Mouse (Mus musculus) MEL (cell line): ENCODE data around the gene Gm10722. TPM values are rescaled to one million over a fixed set of nuclear protein-coding genes. Genes with fewer than 3 reads are reported as not detected.
"Not testable (repeated sequence)": the region's sequence is repeated elsewhere in the genome, so short reads cannot be mapped to it uniquely, and the experiment has no call there.

Experiments
- DNase-seq: peaks from one replicate; pipeline ENCODE4 v3.0.0; 2011; ENCODE audit warnings: low read depth, low spot score
- H3K27ac ChIP-seq: 2 replicates; pipeline ENCODE4 v1.5.1; 2012; ENCODE audit warnings: low read depth, mild to moderate bottlenecking, control low read depth, low read length, moderate library complexity; ENCODE audit not compliant: control insufficient read depth
- H3K27me3 ChIP-seq, 2 experiments: fragments of 150-350 bp in 1 of 2; sonication (generic) in 1 of 2; 2 replicates each; pipeline ENCODE4 v1.6.1; 2012; ENCODE audit warnings: low read length in 2 of 2, mild to moderate bottlenecking in 2 of 2, improper control_type of control experiment in 1 of 2, moderate library complexity in 1 of 2; ENCODE audit not compliant: insufficient read depth in 2 of 2, control insufficient read depth in 1 of 2
- H3K36me3 ChIP-seq, 2 experiments: 2 replicates each; pipeline ENCODE4 v1.6.1; 2012 to 2014; ENCODE audit warnings: low read length in 2 of 2, improper control_type of control experiment in 1 of 2, inconsistent platforms in 1 of 2, mild to moderate bottlenecking in 1 of 2; ENCODE audit not compliant: insufficient read depth in 2 of 2, control insufficient read depth in 1 of 2
- H3K4me1 ChIP-seq, 2 experiments: fragments of 150-350 bp in 1 of 2; sonication (generic) in 1 of 2; 2 replicates each; pipeline ENCODE4 v1.6.1; 2012; ENCODE audit warnings: low read length in 2 of 2, improper control_type of control experiment in 1 of 2, mild to moderate bottlenecking in 1 of 2; ENCODE audit not compliant: insufficient read depth in 2 of 2, control insufficient read depth in 1 of 2
- H3K4me3 ChIP-seq, 2 experiments: fragments of 150-350 bp in 1 of 2; sonication (generic) in 1 of 2; 2 replicates each; pipeline ENCODE4 v1.5.1; 2012; ENCODE audit warnings: low read depth in 2 of 2, low read length in 2 of 2, mild to moderate bottlenecking in 2 of 2, moderate library complexity in 2 of 2, control low read depth in 1 of 2, improper control_type of control experiment in 1 of 2; ENCODE audit not compliant: control insufficient read depth in 1 of 2, insufficient read depth in 1 of 2
- H3K79me2 ChIP-seq: 2 replicates; pipeline ENCODE4 v1.6.1; 2012; ENCODE audit warnings: mild to moderate bottlenecking, low read length, moderate library complexity; ENCODE audit not compliant: control insufficient read depth, poor library complexity, insufficient read depth
- H3K9ac ChIP-seq: 2 replicates; pipeline ENCODE4 v1.6.1; 2012; ENCODE audit warnings: low read depth, mild to moderate bottlenecking, control low read depth, low read length, moderate library complexity; ENCODE audit not compliant: control insufficient read depth, poor library complexity, severe bottlenecking
- H3K9me3 ChIP-seq: fragments of 150-350 bp; sonication (generic); replicated peaks from 2 replicates; pipeline ENCODE4 v1.6.1; 2012; ENCODE audit warnings: mild to moderate bottlenecking, low read length, improper control_type of control experiment, moderate library complexity; ENCODE audit not compliant: insufficient read depth
- polyA plus RNA-seq, 2 experiments: library from polyadenylated mRNA; stranded (reverse) in 1 of 2; unstranded in 1 of 2; fragments of >175 nt in 1 of 2; fragments of >200 nt in 1 of 2; gene quantifications; 2 replicates each; pipeline versions ENCODE4 v1.2.1 to v1.2.4; 2012; ENCODE audit warnings: low replicate concordance in 2 of 2, low read depth in 1 of 2; ENCODE audit not compliant: insufficient read length in 2 of 2, insufficient read depth in 1 of 2, missing spikeins in 1 of 2
- total RNA-seq: library from RNA; depleted of rRNA; stranded (reverse); fragments of 300-350 nt; gene quantifications from 2 replicates; pipeline ENCODE4 v1.2.3, GENCODE M21; 2012

The Gm10722 gene
- total and polyA plus RNA-seq, 3 experiments: not detected

DNA sequence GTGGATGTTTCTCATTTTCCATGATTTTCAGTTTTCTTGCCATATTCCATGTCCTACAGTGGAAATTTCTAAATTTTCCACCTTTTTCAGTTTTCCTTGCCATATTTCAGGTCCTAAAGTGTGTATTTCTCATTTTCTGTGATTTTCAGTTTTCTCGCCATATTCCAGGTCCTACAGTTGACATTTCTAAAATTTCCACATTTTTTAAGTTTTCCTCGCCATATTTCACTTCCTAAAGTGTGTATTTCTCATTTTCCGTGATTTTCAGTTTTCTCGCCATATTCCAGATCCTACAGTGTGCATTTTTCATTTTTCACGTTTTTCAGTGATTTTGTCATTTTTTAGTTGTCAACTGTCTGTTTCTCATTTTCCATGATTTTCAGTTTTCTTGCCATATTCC is 8.6 kb downstream of the Gm10722 start:
- not testable (repeated sequence) for H3K36me3 ChIP-seq, H3K9ac ChIP-seq, H3K9me3 ChIP-seq

DNA sequence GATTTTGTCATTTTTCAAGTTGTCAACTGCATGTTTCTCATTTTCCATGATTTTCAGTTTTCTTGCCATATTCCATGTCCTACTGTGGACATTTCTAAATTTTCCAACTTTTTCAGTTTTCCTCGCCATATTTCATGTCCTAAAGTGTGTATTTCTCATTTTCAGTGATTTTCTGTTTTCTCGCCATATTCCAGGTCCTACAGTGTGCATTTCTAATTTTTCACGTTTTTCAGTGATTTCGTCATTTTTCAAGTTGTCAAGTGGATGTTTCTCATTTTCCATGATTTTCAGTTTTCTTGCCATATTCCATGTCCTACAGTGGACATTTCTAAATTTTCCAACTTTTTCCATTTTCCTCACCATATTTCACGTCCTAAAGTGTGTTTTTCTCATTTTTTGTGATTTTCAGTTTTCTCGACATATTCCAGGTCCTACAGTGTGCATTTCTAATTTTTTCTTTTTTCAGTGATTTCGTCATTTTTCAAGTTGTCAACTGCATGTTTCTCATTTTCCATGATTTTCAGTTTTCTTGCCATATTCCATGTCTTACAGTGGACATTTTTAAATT is 11.4 kb downstream of the Gm10722 start:
- not testable (repeated sequence) for H3K79me2 ChIP-seq, H3K9ac ChIP-seq, H3K36me3 ChIP-seq, H3K27me3 ChIP-seq, H3K4me3 ChIP-seq, H3K4me1 ChIP-seq, H3K27ac ChIP-seq, DNase-seq, H3K9me3 ChIP-seq

More for the DNA sequence above, 8.6 kb downstream of the Gm10722 start:
- not testable (repeated sequence) for H3K27me3 ChIP-seq, H3K79me2 ChIP-seq, H3K27ac ChIP-seq, DNase-seq, H3K4me3 ChIP-seq, H3K4me1 ChIP-seq

GRCm38 (mm10) chr9:3012733-3013279 is 12.1 kb downstream of the Gm10722 start, which contains the start of gene Gm10721:
TSS of gene Gm10721 (plus strand) at chr9:3013140.
- H3K79me2 ChIP-seq, H3K9ac ChIP-seq, H3K27ac ChIP-seq, H3K9me3 ChIP-seq, DNase-seq, H3K27me3 ChIP-seq, H3K4me3 ChIP-seq, H3K4me1 ChIP-seq, H3K36me3 ChIP-seq: not testable (repeated sequence)

DNA sequence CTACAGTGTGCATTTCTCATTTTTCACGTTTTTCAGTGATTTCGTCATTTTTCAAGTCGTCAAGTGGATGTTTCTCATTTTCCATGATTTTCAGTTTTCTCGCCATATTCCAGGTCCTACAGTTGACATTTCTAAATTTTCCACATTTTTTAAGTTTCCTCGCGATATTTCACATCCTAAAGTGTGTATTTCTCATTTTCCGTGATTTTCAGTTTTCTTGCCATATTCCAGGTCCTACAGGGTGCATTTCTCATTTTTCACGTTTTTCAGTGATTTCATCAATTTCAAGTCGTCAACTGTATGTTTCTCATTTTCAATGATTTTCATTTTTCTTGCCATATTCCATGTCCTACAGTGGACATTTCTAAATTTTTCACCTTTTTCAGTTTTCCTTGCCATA is 14.6 kb downstream of the Gm10722 start, which contains the start of gene Gm10720:
Gm10720 (plus strand) TSS at position 301 of the 400 bp plus-strand sequence.
- H3K27me3 ChIP-seq, H3K9me3 ChIP-seq, H3K27ac ChIP-seq, H3K4me1 ChIP-seq, H3K4me3 ChIP-seq, H3K9ac ChIP-seq, DNase-seq, H3K79me2 ChIP-seq, H3K36me3 ChIP-seq: not testable (repeated sequence)

GRCm38 (mm10) chr9:3015896-3016295 is 15.2 kb downstream of the Gm10722 start:
- H3K4me3 ChIP-seq, H3K4me1 ChIP-seq, H3K79me2 ChIP-seq, H3K27ac ChIP-seq, H3K9ac ChIP-seq, DNase-seq, H3K27me3 ChIP-seq, H3K36me3 ChIP-seq, H3K9me3 ChIP-seq: not testable (repeated sequence)

DNA sequence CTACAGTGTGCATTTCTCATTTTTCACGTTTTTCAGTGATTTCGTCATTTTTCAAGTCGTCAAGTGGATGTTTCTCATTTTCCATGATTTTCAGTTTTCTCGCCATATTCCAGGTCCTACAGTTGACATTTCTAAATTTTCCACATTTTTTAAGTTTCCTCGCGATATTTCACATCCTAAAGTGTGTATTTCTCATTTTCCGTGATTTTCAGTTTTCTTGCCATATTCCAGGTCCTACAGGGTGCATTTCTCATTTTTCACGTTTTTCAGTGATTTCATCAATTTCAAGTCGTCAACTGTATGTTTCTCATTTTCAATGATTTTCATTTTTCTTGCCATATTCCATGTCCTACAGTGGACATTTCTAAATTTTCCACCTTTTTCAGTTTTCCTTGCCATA is 16.4 kb downstream of the Gm10722 start, which contains the start of gene Gm10719:
Gm10719 (plus strand) TSS at position 301 of the 400 bp plus-strand sequence.
- not testable (repeated sequence) for H3K9ac ChIP-seq, H3K9me3 ChIP-seq, H3K4me1 ChIP-seq, DNase-seq, H3K79me2 ChIP-seq, H3K27ac ChIP-seq, H3K4me3 ChIP-seq, H3K27me3 ChIP-seq, H3K36me3 ChIP-seq

- not testable (repeated sequence) for H3K36me3 ChIP-seq, H3K79me2 ChIP-seq, H3K27ac ChIP-seq, H3K9me3 ChIP-seq, H3K4me1 ChIP-seq, H3K27me3 ChIP-seq, H3K4me3 ChIP-seq, DNase-seq, H3K9ac ChIP-seq
Observed at GRCm38 (mm10) chr9:3018944-3019343, 18.2 kb downstream of the Gm10722 start.
